Mouse (Mus musculus) left cerebral cortex, postnatal 25 days (tissue): ENCODE measurements around the gene Prkcsh. TPM values are rescaled to one million over a fixed set of nuclear protein-coding genes. Genes with fewer than 3 reads are reported as not detected.
A peak's percentile ranks its signal among the peaks of the same experiment; 100 is the strongest.

Experiments
- DNase-seq, 2 experiments: peaks; one replicate each; pipeline ENCODE4 v3.0.0; 2022; ENCODE audit warnings: low spot score in 2 of 2, mixed read lengths in 1 of 2
- intact Hi-C: fragments of 180-260 bp; cut with DNase I; formaldehyde crosslinking; loops from one replicate; pipeline ENCODE4 v1.15.1; 2025
- total RNA-seq, 2 experiments: library from RNA; stranded (reverse); gene quantifications; 2 replicates each; pipeline ENCODE4 v1.2.3; 2021

Prkcsh gene
- total RNA-seq, 2 experiments from 2014 or later: 97.0 to 98.1 TPM

DNA sequence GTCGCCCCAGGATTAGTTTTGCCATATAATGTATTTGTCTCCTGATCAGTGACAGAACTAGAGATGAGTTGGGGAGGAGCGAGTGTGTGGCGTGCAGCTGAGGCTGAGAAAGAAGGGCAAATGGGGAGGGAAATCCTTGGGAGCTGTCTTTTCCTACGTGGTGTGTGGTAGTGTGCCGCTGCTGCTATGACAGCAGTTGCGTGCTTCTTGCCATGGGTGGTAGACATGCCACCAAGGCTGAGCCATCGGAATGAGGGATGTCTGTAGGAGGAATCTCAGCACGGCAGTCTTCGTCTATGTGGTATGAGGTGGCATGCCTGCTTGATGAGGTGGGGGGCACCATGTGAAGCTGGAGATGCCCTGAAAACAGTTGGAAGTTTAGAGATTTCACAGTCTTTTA lies 27.8 kb downstream of the Prkcsh start:
- peak in 1 of 2 experiments; percentile 63 for DNase-seq
- intact Hi-C loops: no loop called here

DNA sequence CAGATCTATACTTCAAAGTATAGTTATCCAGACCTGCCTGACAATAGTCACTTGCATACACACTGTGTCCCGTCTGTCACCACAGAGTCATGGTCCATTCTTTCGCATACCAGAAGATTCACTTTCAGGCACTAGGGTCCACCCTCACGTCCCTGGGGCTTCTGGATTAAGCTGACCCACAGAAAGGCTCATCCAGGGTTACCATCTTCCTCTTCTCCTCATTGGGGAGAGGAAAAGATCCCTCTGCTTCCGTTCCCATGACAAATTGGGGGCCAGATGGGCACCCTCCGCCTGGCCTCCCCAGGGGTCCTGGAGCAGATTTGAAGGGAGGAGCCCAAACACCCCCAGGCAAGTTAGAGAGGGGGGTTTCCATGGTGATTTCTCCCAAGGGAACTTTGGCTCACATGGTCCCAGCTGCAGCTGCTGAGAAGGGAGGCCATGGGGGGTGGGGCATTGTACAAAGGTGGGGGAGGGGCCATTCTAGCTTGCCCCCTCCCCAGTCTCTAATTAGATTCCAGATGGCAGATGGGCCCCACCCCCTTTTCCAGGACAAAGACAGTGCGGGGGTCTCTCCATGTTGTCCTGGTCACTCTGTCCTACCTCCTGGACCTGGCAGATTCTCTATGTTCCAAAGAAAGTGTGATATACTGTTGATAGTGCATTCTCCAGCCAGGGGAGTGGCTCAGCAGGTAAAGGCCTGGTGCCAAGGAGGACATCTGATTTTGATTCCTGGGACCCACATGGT lies 32.9 kb downstream of the Prkcsh start:
- intact Hi-C loops: no loop called here

GRCm38 (mm10) chr9:22037826-22038225 lies 35.2 kb downstream of the Prkcsh start:
- no peak for DNase-seq
- intact Hi-C loops: no loop called here

More for the DNA sequence above, 32.9 kb downstream of the Prkcsh start:
- DNase-seq: no peak

- no peak for DNase-seq
- intact Hi-C loops: no loop called here
Observed at GRCm38 (mm10) chr9:22041832-22042231, 39.2 kb downstream of the Prkcsh start.

DNA sequence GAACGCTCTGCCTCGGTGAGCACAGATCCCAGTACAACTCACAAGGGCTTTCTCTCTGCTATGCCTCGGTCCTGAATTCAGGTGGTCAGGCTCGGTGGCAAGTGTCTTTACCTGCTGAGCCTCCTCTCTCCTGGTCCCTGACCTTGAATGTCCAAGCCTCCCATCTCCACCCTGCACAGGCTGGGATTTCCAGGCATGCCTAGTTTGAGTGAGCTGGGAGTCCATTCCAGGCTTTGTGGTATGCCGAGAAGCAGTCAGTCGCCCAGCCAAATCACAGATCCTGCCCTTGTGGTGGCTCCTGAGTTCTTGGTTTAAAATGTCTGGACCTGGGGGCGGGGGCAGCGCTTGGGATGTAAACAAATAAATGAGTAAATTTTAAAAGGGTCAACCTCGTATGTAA lies 44.7 kb downstream of the Prkcsh start:
- intact Hi-C loops: no loop called here

DNA sequence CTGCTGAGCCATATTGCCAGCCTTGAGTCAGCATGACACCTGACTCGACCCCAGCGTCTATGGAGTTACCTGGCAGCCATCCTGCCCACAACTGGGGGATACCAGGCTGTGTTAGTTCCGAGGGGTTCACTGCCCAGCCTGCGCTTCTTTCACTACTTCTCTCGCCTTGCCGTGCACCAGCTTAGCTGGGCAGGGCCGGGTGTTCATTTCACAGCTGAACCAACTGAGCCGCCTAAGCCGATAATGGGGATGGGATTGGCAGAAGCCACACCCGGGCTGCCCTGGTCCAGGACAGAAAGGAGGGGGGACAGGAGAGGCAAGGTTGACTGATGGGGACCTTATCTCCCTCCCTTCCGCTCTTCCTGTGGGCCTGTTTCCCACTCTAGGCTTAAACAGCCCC lies 46.7 kb downstream of the Prkcsh start:
- no peak for DNase-seq
- intact Hi-C loops: no loop called here

More for the DNA sequence above, 44.7 kb downstream of the Prkcsh start:
- no peak for DNase-seq

DNA sequence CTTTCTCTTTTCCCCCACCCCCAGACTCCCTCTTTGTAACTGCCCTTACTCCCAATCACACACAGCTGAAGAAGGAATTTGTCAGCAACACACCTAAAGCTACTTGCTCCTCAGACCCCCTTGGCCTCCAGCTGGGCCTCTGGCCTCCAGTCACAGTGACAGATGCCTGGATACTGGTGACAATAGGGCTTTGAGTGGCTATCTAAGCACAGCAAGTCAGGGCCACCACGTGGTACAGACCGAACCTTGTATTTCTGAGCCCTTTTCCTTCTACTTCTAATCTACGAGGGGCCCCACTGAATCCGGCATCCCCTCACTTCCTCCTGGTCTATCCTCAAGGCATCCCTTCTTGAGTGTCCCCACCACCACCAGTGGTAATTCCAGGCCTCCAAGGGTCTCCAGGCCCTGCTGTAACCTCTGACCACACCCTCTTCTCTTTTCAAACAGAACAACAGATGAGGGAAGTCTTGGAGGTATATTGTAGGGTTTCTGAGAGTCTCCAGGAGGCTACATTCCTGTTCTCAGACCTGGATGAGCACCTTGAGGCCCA lies 47.2 kb downstream of the Prkcsh start:
- intact Hi-C loops: loop anchor here (5.0 kb wide), 1 partner anchor 87 kb away; the partner anchor contains the start of gene Epor

GRCm38 (mm10) chr9:22050351-22050889 lies 47.8 kb downstream of the Prkcsh start:
- intact Hi-C loops: loop anchor here (5.0 kb wide), 1 partner anchor 88 kb away; the partner anchor contains the start of gene Epor
- DNase-seq: peak; percentile 62 to 70

More for the DNA sequence above, 47.2 kb downstream of the Prkcsh start:
- no peak for DNase-seq

DNA sequence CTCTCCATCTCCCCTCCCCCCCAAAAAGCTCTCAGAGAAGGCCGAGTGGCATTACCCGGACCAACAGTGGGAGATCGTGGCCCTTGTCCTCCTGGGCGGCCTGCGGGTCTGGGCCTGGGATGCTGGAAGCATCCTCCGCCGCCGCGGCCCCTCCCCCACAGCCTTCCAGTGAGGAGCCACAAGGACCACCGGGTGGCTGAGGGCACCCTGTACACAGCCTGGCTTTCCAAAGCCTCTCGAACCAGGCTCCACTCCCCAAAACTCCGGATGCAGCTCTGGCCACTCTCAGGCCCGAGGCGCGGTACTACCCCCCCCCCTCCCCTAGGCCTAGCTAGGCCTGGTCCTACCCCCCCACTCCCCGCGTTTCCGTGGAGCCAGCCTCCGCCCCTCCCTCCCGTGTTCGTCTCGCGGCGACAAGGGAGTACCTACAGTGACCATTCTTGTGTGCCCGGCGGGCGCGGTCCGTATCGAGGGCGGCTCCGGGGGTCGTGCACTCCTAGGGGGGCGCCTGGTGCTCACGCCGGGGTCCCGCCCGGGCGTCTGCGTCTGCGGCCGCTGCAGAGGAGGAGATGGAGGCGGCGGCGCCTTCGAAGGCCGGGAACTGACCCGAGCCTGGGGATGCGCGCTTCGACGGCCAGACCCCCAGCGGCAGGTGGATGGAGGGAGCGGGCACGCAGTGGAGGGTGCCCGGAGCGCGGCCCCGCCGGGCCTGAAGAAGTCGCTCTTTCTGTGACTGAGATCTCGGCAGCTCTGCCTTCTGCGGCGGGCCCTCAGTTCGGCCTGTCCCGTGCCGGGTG lies 48.8 kb downstream of the Prkcsh start:
- intact Hi-C loops: loop anchor here (5.0 kb wide), 1 partner anchor 89 kb away; the partner anchor contains the start of gene Epor
- DNase-seq: no peak

DNA sequence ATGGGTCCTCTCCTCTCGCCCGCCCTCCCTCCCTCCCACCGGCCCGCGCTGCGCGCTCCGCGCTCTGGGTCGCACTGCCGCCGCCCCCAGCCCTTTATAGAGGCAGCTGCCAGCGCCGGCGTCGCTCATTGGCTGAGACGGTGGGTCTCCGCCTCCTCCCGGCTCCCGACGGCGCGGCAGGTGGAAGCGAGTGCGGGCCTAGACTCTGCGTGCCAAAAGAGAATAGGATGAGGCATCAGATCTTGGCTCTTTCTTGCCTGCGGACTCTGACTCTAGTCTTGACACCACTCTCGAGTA lies 49.3 kb downstream of the Prkcsh start, which contains the start of gene Elavl3:
Elavl3 (minus strand) TSS at position 66 of the 297 bp plus-strand sequence.
- intact Hi-C loops: loop anchor here (5.0 kb wide), 1 partner anchor 90 kb away; the partner anchor contains the start of gene Epor
- DNase-seq: peak; percentile 86 to 90

DNA sequence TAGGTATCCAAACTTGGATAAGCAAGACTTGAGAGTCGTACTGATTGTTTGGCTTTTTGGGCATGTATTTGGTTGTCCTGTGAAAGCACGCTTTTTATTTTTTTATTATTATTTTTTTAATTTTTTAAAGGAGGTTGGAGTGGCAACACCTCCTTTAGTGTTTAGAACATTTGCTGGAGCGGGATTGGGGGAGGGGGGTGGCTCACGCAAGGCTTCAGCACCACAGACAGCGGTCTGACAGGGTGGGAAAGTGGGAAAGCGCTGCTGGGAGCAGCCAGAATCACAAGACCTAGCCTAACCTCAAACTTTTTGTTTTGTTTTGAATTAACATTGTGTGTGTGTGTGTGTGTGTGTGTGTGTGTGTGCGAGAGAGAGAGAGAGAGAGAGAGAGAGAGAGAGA lies 51.1 kb downstream of the Prkcsh start:
- no peak for DNase-seq
- intact Hi-C loops: loop anchor here (5.0 kb wide), 1 partner anchor 91 kb away; the partner anchor contains the start of gene Epor

DNA sequence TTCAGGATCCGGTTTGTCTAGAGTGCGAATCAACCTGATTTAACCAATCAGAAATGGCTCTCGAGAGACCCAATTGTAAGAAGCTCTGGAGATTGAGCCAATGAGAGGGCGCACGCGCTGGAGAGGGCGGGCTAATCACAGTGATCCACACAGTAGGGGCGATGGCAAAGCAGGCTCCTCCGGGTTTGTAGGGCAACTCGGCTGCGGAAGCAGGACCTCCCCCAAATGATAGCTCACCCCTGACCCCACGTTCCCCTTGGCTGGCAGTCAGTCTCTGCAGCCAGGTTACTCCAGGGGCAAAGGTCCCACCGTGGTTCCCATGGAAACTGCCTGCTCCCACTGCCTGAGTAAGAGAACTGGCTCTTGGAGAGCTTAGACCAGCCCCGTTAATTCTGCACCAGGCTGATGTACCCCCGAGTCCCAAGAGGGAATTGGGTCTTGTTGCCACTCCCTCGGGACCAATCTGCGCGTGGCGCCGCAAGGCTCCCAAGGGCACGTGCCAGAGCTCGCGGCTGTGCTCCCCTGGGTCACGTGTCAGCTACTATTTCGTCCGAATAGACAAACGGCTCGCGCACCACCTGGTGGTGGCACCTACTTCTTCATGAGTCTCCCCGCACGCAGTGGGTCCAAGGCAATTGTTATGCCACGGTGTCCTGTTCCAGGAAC lies 51.9 kb downstream of the Prkcsh start:
- intact Hi-C loops: loop anchor here (5.0 kb wide), 1 partner anchor 92 kb away; the partner anchor contains the start of gene Epor
- DNase-seq: peak; percentile 82 to 92

GRCm38 (mm10) chr9:22055713-22056112 lies 53.1 kb downstream of the Prkcsh start:
- intact Hi-C loops: no loop called here
- DNase-seq: no peak

DNA sequence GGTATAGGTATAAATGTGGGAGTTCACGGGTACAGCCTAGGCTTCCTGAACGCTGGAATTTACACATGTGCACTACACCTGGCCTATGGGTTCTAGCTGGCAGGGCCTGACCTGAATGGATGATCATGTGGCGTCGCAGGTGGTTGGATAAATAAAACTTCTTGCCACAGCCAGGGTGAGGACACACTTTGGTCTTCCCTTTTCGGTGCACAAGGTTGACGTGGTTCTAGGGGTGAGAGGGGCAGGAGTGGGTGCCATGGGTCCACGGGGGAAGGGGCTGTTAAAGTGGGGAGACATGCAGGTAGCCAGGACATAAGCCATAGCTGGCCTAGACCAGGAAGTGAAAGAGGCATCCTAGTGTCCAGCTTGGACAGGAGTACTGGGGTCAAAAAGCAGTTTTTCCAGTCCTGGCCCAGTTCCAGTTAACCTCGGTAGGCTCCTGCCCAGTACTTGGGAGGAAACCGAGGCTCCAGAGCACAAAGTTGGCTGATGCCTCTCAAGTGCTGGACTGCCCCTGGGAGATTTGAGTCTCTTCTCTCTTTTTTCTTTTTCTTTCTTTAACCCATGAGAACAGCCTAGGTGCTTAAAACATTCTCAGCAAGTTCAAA lies 53.8 kb downstream of the Prkcsh start:
- intact Hi-C loops: no loop called here
- no peak for DNase-seq

GRCm38 (mm10) chr9:22057031-22057517 lies 54.5 kb downstream of the Prkcsh start:
- intact Hi-C loops: no loop called here
- DNase-seq: no peak

GRCm38 (mm10) chr9:22058011-22058424 lies 55.4 kb downstream of the Prkcsh start:
- DNase-seq: peak in 1 of 2 experiments; percentile 39
- intact Hi-C loops: no loop called here

- peak; percentile 65 to 89 for DNase-seq
- intact Hi-C loops: loop anchor here (5.0 kb wide), 1 partner anchor 144 kb away; the partner anchor contains the start of gene Rab3d
Observed at GRCm38 (mm10) chr9:22061339-22061738, 58.7 kb downstream of the Prkcsh start.
